Mouse (Mus musculus): Measurements from ENCODE around the gene Epb41l5.

Gene Epb41l5

DNA sequence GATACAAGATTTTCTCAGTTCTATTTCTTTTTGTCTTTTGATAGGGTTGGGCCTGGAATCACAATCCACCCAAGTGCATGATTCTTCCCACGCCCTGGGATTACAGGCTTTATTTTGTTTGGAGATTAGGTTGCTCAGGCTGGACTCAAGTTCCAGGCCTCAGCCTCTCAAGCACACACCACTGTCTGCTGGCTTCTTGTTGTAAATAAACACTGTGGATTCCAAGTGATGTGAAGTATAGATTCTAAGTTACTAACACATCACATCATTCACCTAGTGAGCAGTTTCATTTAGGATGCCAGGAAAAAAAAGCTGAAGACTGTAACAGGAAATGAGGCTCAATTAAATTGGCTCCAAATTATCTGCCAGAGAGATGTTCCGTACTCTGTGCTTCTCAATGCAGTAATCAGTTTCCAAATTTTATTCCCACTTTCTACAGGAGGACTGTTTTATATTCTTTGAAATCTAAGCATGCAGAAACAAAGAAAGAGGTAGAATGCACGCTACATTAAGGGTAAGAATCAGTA is 51.8 kb downstream of the Epb41l5 start:
- DNase-seq (ENCODE audit: low spot score): no peak

DNA sequence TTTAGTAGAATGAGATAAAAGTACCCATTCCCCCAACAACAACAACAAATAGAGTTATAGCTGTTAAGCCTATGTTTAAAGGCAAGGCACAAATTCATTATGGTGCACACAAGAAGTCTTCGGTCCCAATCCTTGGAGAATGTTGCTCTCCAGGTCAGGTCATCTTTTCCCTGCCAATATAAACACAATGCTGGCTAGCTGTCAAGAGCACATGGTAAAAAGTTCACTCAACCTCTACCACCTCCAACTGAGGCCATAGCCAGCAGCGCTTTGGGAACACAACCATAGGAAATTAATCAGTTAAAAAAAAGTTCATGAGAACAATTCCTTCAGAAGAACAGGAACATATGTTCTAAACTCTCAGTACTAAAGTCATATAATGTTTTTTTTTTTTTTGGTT is 58.8 kb downstream of the Epb41l5 start:
- DNase-seq (ENCODE audit: low spot score): no peak

DNA sequence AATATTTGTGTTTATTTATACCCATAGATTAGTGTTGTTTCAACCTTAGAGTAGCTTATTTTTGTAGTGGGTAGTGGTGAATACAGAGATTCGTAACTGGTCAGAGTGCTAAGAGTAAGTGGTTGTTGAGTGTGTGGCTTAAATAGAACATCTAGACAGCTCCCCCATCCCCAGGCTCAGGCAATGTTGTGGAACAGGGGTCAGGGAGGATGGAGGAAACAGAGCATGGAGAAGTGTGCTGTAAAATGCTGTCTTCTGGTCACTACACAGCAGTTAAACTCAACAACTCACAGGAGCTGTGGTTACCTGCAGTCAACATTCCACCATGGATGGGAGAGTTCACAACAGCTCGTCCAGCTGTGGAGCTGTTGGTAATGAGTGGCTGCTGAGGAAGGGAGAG is 63.8 kb downstream of the Epb41l5 start:
- DNase-seq (ENCODE audit: low spot score): no peak

DNA sequence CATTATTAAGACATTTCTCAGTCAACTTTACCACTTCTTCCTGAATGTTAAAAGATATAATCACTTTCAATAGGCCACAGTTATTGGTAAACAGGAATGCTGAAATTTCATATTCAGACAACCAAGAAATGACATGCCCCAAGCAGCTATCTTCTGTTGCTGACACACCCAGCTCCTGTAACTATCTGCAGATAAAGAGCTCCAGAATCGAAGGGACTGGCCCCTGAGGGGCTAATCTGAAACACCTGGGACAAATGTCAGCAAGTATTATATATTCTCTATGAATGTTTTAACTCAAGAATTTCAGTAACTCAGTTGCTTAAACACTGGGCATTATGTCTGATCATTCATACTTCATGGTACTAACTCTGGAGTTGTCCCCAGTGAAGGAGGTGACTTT is 78.7 kb downstream of the Epb41l5 start:
- DNase-seq (ENCODE audit: low spot score): no peak

DNA sequence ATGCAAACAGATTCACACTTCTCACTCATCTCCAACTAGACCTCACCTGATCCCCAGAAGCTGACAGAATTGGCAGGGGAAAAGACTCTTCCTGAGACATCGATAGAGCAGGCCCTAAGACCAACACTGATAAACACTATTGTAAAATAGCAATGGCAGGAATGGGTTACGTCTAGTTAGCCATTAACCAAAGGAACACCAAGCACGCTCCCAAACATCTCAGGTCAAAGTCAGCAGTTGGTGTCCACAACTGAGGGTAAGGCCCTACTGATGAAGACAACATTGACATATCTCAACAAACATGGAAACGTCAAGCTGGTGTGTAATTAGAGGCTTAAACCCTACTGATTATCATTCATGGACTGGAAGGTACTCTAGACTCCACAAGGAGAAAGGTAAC is 83.3 kb downstream of the Epb41l5 start:
- DNase-seq (ENCODE audit: low spot score): no peak

DNA sequence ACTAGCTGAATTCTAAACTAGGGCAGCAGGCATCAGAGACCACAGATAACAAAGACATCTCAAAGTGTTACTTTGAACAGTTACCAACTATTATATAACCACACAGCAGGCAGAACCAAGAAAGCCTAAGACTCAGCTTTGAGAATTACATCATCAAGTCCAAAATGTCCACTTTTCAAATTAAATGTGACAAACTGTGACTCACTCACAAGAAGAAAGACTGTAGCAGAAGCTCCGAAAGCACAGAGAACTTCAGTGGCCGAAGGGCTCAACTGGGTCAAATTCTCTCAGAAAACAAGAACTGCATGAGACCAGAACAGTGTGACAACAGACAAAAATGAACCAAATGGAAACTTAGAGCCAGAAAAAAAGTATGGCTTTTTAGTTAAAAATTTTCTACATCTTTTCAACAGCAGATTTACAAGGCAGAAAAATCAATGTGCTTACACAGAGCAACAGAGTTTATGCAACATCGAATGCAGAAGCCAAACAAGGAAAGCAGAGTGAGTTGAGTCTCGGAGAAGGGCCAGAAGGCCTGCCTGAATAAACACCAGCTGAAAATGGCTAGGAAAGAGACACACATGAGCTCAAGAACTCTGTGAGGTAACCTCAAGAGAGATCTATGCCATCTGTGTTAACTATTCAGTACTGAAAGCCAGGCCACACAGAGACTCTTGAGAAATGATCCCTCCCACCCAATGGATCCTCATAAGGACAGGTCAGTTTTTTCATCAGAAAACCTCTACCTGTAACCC is 91.0 kb downstream of the Epb41l5 start:
- no peak for DNase-seq (ENCODE audit: low spot score)

DNA sequence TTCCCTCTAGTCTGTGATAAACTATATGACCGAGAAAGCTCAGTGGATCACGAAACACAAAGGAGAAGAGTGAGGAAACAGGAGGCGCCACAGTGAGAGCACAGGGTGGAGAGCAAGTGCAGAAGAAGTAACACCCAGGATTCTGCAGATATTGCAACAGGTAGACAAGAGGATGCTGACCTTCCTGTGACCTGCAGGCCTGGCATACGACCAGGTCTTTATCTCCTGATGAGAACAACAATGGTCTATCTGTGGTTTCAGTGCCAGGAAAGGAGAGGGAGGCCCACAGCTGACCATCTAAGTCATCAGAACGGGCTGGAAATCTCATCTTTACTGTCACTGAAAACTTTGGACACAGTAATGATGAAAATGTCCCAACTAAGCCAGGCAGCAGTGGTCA is 93.1 kb downstream of the Epb41l5 start:
- no peak for DNase-seq (ENCODE audit: low spot score)

DNA sequence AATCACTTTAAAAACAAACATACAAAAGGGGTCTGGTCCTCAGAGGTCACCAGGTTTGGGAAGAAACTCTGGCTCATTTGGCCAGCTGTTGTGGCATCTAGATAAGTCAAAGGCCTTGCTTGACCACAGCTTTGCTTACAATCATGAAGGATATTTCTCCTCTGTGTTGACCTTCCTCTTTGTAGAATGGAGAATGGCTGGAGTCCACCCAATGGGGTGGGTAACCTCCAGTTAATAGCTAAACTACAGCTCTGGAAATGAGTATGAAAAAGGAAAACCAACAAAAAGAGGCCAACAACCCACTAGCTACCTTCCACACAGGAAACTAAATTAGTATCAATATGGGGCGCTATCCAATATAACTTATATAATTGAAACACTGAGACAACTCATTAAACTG is 97.1 kb downstream of the Epb41l5 start:
- DNase-seq (ENCODE audit: low spot score): no peak

DNA sequence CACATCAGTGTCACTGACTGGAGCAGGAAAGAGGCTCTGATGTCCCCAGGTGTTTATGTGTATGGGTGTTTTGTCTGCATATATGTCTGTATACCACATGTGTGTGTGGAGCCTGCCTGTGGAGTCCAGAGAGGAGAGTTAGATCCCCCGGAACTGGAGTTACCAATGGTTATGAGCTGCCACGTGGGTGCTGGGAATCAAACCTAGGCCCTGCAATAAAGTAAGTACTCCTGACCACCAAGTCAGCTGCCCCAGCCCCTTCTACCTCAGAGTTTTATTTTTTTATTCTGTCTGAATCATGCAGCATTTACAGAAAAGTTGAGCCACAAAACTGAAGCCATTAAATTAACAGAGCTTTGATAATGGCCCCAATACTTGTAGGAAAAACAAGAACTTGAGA is 98.7 kb downstream of the Epb41l5 start:
- no peak for DNase-seq (ENCODE audit: low spot score)

DNA sequence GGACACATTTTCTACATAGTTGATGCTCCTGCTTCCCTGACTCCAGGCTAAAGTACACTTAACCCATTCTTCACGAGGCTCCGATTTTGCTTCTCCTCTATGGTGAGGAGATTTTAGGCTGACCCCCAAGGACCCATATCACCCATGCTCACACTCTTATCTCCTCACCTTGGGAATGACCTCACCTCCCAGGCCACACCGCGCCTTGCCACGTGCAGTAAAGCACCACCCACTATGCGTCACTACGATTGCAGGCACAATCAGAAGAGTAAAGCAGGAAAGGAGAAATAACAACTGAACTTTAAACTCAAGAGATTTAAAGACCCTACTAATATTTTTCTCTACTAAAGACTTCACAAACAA is 99.5 kb downstream of the Epb41l5 start:
- no peak for DNase-seq (ENCODE audit: low spot score)

DNA sequence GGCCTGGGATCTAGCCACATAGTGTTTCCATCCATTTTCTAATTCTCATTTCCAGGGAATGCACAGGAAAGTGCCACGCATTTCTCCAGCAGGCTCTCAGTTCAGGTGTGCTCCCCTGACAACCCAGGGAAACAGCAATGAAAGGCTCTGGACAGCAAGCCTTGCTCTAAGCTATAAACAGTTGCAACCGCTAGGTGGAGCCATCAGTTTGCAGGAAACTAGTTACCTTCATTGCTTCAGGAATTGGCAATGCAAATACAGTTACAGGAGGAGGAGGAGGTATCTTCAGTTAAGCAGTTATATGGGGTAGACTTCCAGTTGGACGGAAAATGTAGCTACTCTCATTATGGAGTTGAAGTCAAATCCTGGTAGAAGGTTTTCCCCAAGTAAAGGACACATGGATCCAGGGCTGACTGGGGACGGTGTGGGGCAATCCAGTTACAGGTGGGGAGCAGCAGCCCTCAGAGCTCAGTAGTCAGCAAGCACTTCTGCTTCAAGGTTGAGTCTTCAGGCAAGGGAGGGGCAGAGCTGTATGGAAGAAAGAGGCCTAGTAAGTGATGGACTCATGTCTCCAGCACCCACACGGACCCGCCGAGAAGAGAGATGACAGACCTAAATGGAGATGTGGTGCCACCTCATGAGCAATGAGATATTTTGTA is 100.0 kb downstream of the Epb41l5 start:
- DNase-seq (ENCODE audit: low spot score): peak; percentile 71

DNA sequence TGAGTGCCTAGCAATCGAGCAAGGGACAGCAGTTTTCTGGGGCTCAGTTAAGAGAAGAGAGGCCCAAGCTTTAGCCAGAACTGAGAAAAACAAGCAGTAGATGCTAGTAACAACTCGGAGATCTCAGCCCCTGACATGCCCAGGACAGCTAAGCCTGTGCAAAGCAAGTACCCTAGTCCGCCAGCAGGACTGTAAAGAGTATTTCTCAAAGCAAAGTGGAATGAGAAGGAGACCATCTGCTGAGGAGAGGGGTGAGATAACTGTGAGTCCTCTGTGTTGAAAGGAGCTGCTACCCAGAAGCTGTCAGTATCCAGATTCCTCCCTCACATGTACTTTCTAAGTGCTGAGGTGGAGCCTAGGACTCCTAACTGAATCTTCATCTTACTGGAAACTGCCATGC is 102.3 kb downstream of the Epb41l5 start:
- DNase-seq (ENCODE audit: low spot score): no peak

DNA sequence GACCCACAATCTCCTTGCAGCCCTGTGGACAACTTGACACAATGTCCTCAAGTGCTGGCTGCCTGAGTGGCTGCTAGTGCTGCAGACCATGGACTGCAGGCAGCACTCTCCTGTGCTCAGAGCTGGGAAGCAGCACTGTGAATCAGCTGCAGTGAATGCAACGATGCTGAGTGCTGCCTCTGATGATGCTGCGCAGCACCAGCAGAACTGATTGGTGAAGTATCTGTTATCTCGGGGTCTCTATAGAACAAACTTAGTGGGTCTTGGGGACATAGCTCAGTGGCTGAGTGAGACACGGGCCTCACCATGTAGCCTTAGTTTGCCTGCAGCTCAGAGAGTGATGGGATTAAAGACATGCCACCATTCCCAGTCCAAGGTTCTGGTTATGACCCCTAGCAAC is 103.1 kb downstream of the Epb41l5 start:
- no peak for DNase-seq (ENCODE audit: low spot score)

DNA sequence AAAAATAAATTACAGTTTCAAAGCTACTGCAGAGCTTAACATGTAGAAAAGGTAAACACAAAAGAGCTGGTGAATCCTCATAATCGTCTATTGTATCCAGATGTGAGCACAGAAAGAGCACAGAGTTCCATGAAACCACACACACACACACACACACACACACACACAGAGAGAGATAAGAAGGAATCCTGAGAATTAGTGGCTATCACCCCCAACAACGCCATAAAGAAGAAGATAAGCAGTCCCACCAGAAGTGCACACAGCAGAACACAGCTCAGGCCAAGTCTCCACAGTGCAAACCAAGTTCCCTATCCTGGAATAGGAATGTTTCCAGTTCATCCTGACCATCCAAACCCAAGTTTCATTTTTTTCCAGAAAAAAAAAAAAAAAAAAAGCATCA is 103.6 kb downstream of the Epb41l5 start:
- peak; percentile 54 for DNase-seq (ENCODE audit: low spot score)

DNA sequence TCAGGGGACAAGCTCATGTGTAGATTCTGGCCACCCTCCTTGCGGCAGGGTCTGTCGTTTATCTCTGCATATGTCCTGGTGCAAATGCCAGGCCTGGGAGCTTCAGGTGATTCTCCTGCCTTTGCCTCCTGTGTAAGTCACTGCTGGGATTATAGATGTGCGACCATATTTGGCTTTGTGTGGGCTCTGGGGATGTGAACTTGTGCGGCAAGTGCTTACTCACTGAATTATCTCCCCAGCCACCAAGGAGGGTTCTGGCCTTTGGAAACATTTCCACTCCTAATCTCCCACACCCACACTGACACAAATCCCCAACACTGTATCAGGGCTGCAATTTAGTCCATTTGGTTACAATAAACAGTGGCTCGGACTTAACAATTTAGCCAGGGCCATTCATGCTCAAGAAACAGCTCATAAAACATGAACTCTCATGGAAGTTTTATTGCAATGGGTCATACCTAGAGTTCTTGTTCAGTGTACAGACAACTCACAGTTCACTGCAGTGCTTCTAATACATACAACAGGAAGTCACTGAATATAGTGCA is 104.1 kb downstream of the Epb41l5 start:
- peak; percentile 30 for DNase-seq (ENCODE audit: low spot score)

DNA sequence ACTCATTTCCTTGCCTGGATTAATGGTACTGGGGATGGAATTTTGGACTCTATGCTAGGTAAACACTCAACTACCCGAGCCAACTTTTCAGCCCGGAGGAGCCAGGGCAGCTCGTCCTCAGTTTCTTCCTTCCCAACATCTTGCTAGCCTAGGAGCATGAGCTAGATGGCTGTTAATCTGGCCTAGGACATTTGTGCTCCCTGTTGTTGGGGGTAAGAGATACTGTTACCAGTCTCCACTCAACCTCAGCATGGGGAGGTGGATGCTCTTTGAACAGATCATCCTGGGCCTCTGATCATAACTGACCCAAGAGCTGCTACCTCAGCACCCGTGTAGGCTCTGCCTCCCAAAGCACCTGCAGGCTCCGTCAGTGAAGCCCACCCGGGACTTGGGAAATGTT is 105.5 kb downstream of the Epb41l5 start:
- DNase-seq (ENCODE audit: low spot score): no peak

DNA sequence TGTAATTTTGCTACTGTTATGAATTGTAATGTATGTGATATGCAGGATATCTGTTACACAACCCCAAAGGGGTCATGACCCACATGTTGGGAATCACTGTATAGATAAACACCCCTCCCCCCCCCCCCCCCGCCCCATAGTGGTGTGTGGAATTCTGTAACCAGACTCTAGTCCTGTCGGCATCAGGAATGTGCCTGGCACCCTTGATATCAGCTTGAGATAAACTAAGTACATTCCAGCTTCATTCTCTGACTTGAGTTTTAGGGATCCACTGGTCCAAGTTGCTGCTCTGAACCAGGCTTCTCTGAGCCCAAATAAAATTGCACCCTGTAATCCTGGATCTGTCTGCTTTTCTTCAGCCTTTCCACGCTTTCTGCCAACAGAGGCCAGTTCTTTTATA is 107.2 kb downstream of the Epb41l5 start:
- no peak for DNase-seq (ENCODE audit: low spot score)

DNA sequence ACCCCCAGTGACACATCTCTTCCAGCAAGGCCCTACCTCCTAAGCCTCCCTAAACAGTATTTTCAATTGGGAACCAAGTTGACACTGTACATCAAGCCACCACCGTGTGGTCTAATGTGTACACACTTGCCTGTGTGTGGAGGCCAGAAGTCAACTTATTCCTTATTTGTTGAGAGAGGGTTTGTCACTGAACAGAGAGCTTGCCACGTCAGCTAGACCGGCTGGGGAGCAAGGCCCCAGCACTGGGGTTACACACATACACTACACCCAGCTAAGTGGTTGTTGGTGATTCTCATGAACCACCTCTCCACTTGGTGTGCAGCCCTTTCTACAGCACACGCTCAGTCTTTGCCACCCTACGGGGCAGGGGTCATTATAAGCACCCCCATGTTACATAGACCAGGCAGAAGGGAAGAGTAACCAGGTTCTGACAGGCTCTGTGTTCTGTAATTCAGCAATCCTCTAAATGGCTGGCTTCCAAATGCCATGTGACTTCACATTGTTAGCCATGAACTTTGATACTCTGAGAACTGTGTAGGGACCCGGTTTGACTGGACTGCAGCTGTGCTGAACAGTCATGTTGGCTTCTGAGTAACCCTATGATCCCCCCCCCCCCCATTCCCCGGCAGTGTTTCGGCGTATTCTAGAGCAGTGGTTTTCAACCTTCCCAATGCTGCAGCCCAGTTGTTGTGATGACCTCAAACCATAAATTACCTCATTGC is 107.8 kb downstream of the Epb41l5 start:
- no peak for DNase-seq (ENCODE audit: low spot score)

DNA sequence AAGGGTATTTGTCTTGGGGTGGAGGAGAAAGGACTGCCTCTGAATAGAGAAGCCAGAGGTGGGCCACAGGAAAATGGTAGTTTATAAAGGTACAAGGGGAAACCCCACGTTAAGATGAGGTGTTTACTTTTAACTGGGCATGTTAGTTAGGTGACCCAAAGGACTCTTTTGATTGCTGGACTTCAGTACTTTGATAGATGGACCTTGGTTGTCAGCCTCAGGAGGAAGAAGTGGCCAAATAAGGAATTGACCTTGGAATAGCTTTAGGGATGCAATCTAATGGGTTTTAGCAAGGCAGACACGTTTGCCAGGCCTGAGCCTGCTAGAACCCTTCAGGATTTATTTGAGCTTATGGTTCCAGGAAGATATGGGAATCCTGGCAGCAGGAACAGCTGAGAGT is 109.5 kb downstream of the Epb41l5 start:
- DNase-seq (ENCODE audit: low spot score): no peak

DNA sequence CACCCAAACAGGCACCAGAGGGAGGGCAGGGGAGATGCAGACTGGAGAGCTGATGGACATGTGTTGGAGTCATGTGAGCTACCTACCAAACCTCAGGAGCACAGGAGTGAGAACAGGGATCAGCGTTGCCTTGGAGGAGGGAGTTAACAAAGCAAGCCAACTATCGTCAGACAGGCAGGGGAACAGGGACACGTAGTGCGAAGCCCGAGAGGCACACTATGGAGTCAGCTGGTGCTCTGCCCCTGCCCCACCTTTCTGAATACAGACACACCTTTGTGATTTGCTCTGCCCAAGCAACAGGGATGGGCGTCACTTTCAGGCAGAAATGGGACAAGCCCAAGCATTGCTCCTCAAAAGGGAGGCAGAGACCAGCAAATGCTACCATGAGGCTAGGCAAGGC is 111.1 kb downstream of the Epb41l5 start:
- no peak for DNase-seq (ENCODE audit: low spot score)

DNA sequence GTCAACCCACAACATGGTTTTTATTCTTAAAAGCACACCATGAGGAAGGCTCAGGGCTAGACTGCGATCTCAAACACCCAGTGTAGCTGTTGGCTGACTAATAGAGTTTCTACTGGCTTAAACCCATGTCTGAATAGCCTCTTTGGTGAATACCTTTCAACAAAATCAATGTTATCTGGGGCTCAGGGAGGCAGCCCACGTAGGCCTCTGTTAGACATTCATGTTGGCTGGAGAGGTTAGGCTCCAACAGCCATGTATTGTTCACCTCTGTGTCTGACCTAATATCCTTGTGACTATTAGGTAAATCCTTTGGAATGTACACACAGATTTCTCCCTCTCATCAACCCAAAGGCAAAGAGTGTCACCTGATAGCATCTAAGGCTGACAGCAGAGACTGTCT is 112.7 kb downstream of the Epb41l5 start:
- no peak for DNase-seq (ENCODE audit: low spot score)

DNA sequence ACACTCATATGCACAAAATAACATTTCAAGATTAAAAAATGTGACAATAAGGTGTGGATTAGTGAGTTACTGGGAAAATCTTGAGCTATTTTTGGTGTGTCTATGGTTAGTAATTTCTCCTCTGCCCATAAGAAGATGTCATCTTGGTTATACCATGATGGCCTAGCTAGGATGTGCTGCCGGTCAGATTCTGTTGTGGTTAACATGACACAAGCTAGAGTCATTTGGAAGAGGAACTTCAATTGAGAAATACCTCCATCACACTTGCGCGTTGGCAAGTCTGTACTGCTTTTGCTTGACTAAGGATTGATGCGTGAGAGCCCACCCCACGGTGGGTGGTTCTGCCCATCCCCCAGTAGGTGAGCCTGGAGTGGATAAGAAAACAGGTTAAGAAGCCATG is 114.5 kb downstream of the Epb41l5 start:
- no peak for DNase-seq (ENCODE audit: low spot score)
